Mouse (Mus musculus) heart, adult 2 months (tissue): Measurements from ENCODE around the gene Napsa.

Source experiments
- CTCF ChIP-seq: fragments of 200-600 bp; IDR thresholded peaks from 2 replicates; pipeline ENCODE4 v1.8.1; 2022; ENCODE audit warnings: antibody characterized with exemption, mild to moderate bottlenecking, moderate library complexity
- EP300 ChIP-seq: fragments of 200-500 bp; IDR thresholded peaks from 2 replicates; pipeline ENCODE4 v1.6.1; 2011; ENCODE audit warnings: low read depth, low read length, control low read depth; ENCODE audit not compliant: insufficient read depth
- POLR2A ChIP-seq: fragments of 200-500 bp; IDR thresholded peaks from 2 replicates; pipeline ENCODE4 v1.6.1; 2011; ENCODE audit warnings: mild to moderate bottlenecking, low read depth, low read length, control low read depth; ENCODE audit not compliant: insufficient read depth

GRCm38 (mm10) chr7:44632676-44633075 is 60.5 kb downstream of the Napsa start:
- TF ChIP-seq CTCF (no peak), POLR2A (no peak), EP300 (no peak)
